Mouse (Mus musculus): ENCODE results near the gene Usp19.

Gene Usp19

DNA sequence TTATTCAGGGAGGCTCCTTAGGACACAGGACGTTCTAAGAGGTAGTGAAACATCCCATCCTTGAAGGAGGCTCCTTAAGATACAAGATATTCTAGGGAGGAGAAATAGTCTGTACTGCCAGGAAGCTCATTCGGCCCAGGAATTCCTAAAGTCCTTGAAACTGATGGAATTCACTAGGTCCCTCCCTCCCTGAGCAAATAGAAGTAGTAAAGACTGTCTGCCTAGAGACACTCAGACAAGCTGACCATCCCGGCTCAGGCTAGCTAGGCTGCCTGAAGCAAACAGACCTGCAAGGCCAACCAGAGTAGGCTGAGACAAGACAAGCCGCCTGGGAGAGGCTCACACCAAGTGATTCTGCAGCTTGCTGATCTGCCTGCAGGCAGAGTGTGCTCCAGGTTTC lies 20.6 kb upstream of the Usp19 start:
- no peak for DNase-seq

DNA sequence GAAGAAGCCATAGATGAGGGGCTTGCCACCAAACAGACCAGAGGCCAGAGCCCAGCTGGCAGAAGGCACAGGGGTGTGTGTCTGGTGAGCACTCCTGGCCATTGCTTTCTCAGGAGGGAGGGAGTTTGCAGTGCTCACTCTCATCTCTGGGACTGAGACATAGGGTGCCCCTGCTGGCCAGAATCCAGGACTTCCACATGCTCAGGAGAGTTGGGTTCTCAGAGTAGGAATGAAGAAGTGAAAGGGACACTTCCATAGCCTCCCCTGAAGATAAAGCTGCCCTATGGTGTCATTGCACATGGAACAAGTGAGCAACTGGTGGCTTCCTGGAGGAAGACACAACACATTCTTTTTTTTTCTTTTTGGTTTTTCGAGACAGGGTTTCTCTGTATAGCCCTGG lies 15.9 kb upstream of the Usp19 start:
- DNase-seq, result no peak

DNA sequence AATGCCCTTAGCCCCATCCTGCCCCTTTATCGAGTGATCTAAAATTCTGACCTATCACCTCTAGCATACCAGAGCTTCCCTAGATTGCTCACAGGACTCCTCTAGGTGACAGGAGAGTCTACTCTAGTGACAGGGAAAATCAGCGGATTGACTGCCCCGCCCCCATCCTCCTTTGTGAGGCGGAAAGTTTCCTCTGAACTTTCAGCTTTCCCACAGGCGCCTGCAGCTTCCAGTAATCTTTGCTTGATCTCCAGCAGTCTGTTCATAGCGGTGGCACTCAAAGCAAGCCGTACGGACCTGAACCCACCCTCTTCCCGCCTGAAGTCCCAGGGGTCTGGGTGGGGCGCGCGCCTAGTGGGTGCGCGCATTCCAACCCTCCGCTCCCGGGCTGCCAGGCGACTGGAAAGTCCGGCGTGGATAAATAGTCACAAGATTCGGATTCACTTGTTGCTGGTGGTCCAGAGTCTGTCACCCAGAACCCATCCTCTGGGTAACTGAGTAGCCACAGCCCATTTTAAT lies 11.7 kb upstream of the Usp19 start:
- no peak for DNase-seq

DNA sequence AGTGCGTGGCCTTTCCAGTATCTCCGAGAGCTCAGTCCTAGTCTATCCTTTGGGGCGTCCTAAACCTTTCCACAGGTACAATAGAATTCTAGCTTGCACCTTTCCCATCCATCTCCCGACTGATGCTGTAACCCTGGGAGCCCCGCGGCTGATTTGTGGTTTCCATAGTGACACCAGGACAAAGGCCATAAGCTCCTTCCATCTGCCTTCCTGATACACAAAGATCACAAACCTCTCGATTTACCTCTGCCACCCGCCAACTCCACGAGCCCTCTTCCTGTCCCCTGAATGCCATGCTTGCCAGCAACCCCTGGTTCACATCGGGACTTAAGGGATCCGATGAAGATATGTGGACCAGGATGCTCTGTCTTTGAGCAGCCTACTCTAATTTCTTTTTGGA lies 11.2 kb upstream of the Usp19 start:
- no peak for DNase-seq

DNA sequence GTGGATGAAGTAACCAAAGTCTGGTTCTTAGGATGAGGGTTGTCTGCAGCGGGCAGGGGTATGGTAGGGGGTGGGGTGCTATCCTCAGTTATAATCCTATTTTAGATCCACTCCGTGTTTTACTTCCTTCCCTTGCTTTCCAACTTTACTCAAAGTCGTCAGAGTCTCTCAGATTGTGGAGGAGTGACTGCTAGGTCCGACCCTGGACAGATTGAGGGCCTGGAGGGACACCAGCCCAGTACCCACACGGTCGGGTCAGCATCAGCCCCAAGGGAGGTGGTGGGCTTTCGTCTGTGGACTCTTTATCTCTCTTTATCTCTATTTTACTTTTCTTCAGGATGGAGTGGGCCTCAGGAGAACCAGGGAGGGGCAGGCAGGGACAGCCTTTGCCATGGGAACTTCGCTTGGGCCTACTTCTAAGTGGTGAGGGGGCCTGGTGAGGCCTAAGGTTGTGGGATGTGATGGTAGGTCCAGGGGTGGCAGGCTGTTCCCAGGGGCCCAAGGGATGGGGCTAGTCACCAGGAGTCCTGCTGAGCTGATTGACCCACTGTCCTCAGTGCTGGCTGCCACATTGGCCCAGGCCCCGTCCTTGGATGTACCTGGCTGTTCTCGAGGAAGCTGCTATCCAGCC lies 10.6 kb upstream of the Usp19 start, which contains the start of gene Lamb2:
TSS of gene Lamb2 (plus strand) at position 16 of the 631 bp plus-strand sequence.
- DNase-seq, result no peak

DNA sequence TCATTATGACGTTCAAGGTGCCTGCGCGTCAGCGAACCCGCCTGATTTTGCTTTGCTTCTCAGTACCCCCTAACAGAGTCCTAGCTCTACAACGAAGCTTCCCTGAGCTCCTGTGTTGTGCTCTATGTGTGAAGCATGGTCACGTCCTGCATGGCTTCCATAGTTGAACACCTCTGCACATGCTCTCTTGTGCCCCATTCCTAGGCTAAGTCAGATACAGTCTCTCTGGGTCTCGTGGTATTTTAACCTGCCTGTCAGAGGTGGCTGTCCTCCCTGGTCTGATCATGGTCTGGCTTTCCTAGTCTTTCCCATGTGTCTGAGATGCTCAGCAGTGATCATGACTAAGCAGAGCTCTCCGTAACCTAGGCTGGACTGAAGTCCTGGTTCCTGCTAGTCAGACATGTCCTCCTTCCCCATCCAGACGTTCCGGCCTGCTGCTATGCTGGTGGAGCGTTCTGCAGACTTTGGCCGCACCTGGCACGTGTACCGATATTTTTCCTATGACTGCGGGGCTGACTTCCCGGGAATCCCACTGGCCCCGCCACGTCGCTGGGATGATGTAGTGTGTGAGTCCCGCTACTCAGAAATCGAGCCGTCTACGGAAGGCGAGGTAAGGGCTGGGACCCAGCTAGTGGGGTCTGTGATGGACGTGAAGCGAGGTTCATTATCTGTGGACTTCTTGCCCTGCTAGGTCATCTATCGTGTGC lies 9.4 kb upstream of the Usp19 start:
- DNase-seq, result no peak

DNA sequence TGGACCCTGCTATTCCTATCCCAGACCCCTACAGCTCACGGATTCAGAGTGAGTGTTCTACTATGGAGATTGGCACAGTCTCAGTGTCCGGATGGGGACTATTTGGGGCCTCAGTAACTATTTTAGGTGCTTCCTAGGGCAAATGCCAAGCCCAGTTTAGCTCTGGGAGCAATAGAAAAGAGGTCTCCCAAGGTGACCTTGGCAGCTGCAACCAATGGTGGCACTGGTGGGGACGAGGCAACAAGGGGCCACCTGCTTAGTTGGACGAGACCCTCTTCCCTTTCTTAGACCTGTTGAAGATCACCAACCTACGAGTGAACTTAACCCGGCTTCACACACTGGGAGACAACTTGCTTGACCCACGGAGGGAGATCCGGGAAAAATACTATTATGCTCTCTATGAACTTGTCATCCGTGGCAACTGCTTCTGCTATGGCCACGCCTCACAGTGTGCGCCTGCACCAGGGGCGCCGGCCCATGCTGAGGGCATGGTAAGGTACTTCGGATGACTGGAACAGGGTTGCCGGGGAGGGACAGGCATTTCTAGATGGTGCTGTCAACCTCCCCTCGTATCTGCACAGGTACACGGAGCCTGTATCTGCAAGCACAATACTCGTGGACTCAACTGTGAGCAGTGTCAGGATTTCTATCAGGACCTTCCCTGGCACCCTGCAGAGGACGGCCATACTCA lies 8.7 kb upstream of the Usp19 start:
- DNase-seq, result no peak

DNA sequence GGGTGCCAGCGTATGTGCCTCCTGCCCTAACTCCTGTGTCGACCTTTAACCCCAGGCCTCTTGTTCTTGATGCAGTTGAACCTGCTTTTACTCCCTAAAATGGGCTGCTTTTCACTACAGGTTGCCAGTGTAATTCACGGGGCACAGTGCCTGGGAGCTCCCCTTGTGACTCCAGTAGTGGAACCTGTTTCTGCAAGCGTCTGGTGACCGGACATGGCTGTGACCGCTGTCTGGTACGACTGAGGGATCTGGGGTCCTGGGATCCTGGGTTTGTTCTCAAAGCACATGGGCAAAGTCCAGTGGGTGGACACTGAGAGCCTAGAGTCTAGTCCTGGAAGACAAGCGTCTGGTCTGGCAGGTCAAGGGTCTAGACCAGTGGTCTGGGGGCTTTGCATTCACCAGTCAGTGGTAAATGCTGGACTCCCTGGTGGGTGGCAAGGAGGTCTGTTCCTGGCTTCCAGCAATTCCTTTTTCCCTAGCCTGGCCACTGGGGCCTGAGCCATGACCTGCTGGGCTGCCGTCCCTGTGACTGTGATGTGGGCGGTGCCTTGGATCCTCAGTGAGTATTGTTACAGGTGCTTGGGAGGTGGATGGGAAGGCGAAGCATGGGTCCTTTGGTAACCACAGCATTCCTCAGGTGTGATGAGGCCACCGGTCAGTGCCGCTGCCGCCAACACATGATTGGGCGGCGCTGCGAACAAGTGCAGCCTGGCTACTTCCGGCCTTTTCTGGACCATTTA lies 7.2 kb upstream of the Usp19 start:
- DNase-seq, result no peak

DNA sequence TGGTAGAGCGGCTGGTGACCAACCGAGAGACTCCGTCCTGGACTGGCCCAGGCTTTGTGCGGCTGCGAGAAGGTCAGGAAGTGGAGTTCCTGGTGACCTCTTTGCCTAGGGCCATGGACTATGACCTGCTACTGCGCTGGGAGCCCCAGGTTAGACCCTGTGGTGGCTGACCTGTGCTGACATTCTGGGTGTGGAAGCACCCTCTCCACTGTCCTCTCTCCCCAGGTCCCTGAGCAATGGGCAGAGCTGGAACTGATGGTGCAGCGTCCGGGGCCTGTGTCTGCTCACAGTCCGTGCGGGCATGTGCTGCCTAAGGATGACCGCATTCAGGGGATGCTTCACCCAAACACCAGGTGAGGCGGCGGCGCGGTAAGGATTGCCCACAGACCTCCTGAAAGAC lies 6.4 kb upstream of the Usp19 start:
- no peak for DNase-seq

DNA sequence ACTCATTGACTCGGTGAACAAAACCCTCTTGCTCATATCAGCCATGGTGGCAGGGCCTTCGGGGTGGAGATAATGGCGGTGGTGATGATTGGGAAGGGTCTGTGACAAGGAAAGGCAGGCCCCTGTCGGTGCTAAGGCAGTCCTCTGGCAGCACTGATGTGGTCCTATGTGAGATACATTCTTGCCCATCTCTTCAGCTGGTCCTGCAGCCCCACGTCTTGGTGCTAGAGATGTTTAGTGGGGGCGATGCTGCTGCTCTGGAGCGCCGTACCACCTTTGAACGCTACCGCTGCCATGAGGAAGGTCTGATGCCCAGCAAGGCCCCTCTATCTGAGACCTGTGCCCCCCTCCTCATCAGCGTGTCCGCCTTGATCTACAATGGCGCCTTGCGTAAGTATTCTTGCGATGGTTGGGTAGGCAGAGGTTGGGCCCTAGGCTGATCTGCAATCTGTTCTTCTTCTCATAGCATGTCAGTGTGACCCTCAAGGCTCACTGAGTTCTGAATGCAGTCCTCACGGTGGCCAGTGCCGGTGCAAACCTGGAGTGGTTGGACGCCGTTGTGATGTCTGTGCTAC lies 5.0 kb upstream of the Usp19 start:
- DNase-seq, result no peak

DNA sequence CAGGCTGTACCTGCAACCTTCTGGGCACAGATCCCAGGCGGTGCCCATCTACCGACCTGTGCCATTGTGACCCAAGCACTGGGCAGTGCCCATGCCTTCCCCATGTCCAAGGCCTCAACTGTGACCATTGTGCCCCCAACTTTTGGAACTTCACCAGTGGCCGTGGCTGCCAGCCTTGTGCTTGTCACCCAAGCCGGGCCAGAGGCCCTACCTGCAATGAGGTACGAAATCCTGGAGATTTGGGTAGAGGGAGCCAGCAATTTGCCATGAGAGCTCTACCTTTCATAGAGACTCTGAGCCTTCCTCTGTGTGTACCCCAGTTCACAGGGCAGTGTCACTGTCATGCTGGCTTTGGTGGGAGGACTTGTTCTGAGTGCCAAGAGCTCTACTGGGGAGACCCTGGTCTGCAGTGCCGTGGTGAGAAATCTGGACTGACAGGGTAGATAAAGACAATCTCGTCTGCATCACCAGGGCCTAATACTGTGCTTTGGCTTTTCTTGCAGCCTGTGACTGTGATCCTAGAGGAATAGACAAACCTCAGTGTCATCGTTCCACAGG lies 3.4 kb upstream of the Usp19 start:
- DNase-seq, result no peak

DNA sequence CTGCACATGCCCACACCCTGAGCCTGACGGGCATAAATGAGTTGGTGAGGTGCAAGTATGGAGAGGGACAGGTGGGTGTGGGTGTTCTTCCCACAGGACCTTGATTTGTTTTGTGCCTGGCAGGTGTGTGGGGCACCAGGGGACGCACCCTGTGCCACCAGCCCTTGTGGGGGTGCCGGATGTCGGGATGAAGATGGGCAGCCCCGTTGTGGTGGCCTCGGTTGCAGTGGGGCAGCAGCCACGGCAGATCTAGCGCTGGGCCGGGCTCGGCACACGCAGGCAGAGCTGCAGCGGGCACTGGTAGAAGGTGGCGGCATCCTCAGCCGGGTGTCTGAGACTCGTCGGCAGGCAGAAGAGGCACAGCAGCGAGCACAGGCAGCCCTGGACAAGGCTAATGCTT lies 2.0 kb upstream of the Usp19 start:
- DNase-seq, result no peak

DNA sequence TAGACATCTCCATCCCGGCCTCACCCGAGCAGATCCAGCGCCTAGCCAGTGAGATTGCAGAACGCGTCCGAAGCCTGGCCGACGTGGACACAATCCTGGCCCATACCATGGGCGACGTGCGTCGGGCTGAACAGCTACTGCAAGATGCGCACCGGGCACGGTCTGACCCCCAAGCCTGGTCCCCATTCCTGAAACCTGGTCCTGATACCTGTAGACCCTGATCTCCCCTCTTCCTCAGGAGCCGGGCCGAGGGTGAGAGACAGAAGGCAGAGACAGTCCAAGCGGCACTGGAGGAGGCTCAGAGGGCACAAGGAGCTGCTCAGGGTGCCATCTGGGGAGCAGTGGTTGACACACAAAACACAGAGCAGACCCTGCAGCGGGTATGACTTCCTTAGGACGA lies 1.2 kb upstream of the Usp19 start:
- no peak for DNase-seq

DNA sequence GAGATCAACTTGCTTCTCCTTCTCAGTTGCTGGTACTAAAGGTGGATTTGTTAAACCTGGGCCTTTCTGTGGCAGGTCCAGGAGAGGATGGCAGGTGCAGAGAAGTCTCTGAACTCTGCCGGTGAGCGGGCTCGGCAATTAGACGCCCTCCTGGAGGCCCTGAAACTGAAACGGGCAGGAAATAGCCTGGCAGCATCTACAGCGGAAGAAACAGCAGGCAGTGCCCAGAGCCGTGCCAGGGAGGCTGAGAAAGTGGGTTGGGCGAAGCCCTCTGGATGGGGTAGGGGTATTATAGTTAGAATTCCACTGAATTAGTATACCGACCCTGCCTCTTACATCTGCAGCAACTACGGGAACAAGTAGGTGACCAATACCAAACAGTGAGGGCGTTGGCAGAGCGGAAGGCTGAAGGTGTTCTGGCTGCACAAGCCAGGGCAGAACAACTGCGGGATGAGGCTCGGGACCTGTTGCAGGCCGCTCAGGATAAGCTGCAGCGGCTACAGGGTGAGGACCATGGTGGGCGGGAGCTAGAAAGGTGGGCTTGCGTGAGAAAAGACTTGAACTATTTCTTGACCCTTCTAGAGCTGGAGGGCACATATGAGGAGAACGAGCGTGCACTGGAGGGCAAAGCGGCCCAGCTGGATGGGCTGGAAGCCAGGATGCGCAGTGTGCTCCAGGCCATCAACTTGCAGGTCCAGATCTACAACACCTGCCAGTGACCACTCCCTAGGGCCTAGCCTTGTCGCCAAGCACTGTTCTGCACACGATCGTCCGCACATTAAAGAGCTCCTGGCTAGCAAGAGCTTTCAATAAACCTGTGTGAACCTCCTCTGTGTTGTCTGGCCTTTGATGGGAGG lies 472 bp upstream of the Usp19 start:
- DNase-seq, result peak; percentile 66

DNA sequence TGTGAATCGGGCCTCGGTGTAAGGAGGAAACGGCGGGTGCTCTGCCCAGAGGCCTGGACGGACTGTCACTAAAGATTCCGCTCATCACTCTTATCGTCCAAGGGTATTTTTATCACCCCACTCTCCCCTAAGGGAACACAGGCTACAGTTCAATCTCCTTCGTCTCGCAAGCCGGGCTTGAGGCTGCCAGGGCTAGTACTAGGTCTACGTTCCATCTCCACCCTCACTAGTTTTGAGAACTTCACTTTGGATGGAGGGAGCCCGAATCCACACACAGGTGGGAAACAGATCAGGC lies 831 bp downstream of the Usp19 start:
- DNase-seq, result no peak

DNA sequence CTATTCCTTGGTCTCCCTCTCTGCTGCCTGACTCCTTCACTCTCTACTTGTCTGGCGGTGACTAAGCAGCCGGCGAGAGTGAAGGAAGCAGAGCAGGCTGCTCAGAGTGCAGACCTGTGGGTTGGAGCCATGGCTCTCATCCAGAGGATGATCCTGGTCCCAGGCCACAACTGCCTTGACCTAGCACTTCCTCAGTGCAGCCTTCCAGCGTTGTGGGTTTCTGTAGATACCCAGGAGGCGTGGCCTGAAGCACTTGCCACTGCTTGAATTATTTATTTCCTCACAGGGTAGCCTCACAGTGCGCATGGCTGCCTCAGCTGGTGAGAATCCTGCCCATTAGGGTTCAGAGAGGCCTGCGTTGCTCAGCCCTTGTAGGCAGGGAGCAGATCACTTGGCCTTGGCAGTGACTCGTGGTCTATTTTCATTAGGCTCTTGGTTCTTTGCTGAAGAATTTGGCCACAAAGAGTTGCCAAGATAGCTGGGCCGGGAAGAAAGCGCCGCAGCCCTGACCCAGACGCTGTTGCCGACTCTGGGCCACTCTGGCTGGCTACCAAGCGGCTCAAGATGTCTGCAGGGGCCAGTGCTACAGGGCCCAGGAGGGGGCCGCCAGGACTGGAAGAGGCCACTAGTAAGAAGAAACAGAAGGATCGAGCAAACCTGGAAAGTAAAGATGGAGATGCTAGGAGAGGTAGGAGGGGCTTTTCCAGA lies 1.8 kb downstream of the Usp19 start:
- DNase-seq, result no peak

DNA sequence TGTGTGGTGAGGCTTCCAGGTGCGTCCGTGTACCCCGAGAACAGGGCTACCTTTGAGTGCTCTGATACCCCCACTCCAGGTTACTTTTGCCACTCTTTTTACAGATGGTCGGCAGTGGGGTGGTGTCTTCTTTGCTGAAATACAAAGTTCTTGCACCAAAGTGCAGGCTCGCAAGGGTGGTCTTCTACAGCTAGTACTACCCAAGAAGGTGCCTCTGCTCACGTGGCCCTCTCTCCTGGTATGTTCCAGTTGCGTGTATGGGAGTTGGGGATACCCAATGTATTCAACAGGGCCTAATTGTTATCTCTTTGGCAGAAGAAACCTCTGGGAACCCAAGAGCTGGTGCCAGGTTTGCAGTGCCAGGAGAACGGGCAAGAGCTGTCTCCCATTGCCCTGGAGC lies 2.8 kb downstream of the Usp19 start:
- DNase-seq, result no peak

DNA sequence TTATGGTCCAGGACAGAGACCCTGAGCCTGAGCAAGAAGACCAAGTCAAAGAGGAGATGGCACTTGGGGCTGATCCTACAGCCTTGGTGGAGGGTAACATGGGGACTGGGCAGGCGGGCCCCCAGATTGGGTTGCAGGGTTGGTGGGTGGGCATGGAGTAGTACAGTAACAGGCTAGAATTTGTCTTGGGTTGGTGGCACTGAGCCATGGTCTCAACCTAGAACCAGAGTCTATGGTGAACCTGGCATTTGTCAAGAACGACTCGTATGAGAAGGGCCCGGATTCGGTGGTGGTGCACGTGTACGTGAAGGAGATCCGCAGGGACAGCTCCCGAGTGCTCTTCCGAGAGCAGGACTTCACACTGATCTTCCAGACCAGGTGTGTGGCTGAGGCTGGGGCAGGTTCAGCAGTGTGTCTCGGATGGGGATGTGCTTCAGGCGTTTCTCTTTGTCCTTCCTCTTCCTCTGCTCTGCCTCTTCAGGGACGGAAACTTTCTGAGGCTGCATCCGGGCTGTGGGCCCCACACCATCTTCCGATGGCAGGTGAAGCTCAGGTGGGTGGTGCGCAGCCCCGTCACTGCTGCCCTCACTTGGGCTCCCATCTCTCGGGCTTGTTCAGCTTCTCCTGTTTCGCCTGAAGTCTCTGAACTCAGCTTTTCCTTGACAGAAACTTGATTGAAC lies 3.9 kb downstream of the Usp19 start:
- DNase-seq, result no peak

DNA sequence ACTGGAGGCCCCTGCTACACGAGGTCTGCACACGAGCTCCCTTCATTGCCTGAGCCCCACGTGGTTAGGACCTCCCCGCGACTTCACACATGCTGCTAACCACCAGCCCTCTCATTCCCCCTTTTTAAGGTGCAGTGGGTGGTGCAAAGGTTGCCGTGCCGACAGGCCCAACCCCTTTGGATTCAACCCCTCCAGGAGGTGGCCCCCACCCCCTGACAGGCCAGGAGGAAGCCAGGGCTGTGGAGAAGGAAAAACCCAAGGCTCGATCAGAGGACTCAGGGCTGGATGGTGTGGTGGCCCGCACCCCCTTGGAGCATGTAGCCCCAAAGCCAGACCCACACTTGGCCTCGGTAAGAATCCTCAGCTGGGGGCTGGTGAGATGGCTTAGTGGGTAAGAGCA lies 4.5 kb downstream of the Usp19 start:
- no peak for DNase-seq

DNA sequence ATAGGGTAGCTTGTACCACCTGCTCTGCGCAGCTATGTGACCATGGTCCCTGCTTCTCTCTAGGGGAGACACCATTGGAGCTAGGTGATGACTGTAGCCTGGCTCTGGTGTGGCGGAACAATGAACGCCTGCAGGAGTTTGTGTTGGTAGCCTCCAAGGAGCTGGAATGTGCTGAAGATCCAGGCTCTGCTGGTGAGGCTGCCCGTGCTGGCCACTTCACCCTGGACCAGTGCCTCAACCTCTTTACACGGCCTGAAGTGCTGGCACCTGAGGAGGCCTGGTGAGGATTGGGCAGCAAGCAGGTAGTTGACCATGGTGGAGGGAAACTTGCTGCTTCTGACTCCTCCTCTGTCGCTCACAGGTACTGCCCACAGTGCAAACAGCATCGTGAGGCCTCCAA lies 8.8 kb downstream of the Usp19 start:
- no peak for DNase-seq

DNA sequence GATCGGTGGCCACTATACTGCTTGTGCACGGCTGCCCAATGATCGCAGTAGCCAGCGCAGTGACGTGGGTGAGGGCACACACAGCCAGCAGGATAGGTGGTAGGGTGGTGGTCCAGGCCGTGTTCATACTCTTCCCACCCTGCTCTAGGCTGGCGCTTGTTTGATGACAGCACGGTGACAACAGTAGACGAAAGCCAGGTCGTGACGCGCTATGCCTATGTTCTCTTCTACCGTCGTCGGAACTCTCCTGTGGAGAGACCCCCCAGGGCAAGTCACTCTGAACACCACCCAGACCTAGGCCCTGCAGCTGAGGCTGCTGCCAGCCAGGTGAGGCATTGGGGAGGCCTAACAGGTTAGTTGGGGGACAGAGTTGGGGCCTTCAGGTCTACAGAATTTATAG lies 9.5 kb downstream of the Usp19 start:
- DNase-seq, result no peak

All from cerebellum, adult 9-10 months (tissue).